Mouse (Mus musculus): ENCODE measurements around the gene Apobec2.

DNA sequence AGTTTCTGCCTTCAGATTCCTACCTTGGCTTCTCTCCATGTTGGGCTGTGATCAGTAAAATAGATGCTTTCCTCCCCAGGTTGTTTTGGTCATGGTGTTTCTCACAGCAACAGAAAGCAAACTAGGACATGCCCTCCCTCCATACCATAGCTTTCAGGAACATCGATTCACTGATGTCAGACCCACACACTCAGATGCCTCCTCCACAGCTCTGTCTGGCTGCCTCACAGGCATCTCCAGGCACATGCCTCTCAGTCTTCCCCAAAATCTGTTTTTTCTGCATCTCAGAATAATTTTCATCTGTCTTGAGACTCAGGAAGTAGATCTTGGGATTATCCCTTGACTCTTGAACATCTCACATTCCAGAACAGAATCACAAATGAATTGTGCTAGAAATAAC, 56.6 kb downstream of the Apobec2 start:
- TF ChIP-seq CTCF (IDR thresholded peaks at IDR 0.05) (no peak), EP300 (IDR thresholded peaks at IDR 0.05) (no peak)
